Comparison of ENCODE assay signal across 8 mouse cellular contexts in the genomic region with DNA sequence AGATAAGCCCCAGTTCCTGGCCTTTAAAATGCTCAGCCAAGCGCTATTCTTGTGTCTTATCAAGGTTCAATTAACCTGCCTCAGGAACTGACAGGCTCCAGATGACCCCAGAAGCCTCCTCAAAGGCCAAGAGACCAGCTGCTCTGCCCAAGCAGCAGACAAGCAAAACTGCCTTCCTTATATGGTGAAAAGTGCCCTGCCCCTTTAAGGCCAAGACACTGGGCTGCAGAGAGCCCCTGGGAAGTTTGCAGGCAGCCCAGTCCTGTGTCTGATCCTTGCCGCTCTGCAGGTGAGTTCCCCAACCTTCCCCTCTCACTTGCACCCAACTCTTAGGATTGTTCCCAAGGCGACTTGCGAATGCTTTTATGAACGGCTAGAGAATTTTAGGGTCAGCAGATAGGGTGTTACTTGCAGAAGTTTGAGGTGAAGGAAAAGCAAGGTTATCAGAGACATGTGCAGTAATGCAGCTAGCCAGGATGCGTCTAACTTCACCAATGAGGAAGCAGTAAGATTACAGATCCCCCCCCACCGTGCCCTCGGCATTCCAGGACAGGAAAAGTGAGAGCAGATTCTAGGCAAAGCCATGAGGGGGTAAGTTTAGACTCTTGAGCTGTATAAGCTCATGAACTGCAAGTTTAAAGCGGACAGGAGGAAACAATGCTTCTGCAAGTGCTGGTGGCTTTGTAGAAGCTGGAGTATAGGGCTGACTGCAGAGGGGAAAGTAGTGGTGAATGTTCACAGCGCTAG.
A peak's percentile ranks its signal among the peaks of the same experiment; 100 is the strongest.
DNase-seq lines count a peak whose midpoint lies in the region; ATAC-seq and TF ChIP-seq lines count a peak whose summit lies in the region.

No protein-coding gene starts in this region.

- no peak for TF ChIP-seq CTCF in Patski (IDR thresholded peaks at IDR 0.05)

- no peaks in the 10 kb centered on the region for H3K9me3 ChIP-seq in embryonic facial prominence, embryonic 15.5 days (replicated peaks)
- H3K9me3 ChIP-seq in hindbrain, embryonic 14.5 days (ENCODE audit: control insufficient read depth, low read length): no peaks in the 10 kb centered on the region
- no peaks in the 10 kb centered on the region for H3K9me3 ChIP-seq in liver, embryonic 15.5 days (replicated peaks)

- DNase-seq in Patski (ENCODE audit: low read depth, low spot score): peak; percentile 46
- peak; percentile 30 for DNase-seq in hindbrain, embryonic 14.5 days (ENCODE audit: low spot score)
- peak; percentile 88 for DNase-seq in yolk sac, embryonic 10.5 days (ENCODE audit: low spot score)
- DNase-seq in spleen, postnatal 4 days (ENCODE audit: low spot score in 2 of 2): no peak
- no peak for DNase-seq in right cerebral cortex, postnatal 10 days (ENCODE audit: low spot score in 2 of 2)
- no peak for DNase-seq in left cerebral cortex, postnatal 36 days (ENCODE audit: low spot score in 2 of 2)

- H3K4me1 ChIP-seq in embryonic facial prominence, embryonic 15.5 days: 0 out of 2 replicates have a peak, but pooled peaks cover 7% of the 10 kb centered on the region
- H3K4me1 ChIP-seq in hindbrain, embryonic 14.5 days (replicated peaks; ENCODE audit: control insufficient read depth, insufficient read depth, low read length): no peaks in the 10 kb centered on the region
- H3K4me1 ChIP-seq in liver, embryonic 15.5 days (replicated peaks): no peaks in the 10 kb centered on the region

- H3K4me3 ChIP-seq in embryonic facial prominence, embryonic 15.5 days (replicated peaks): no peak overlapping the region
- no peak overlapping the region for H3K4me3 ChIP-seq in hindbrain, embryonic 14.5 days (replicated peaks; ENCODE audit: low read length)
- no peak overlapping the region for H3K4me3 ChIP-seq in liver, embryonic 15.5 days (replicated peaks)

- no peaks in the 10 kb centered on the region for H3K27me3 ChIP-seq in Patski
- H3K27me3 ChIP-seq in embryonic facial prominence, embryonic 15.5 days: no peaks in the 10 kb centered on the region
- H3K27me3 ChIP-seq in hindbrain, embryonic 14.5 days (ENCODE audit: control insufficient read depth, insufficient read depth, low read length): no peaks in the 10 kb centered on the region
- H3K27me3 ChIP-seq in liver, embryonic 15.5 days: no peaks in the 10 kb centered on the region; the same call in 1 of the 2 replicates

- in situ Hi-C loops in Patski (cut with MboI; ENCODE audit: low pct_unique_long_range_greater_than_20kb): loop anchor here (5.0 to 10.0 kb wide), 2 partner anchors 247 to 406 kb away; partner anchors contain the start of gene Schip1

- POLR2A ChIA-PET in Patski (lab: Charles Lee): interaction anchor here (0.7 to 4.3 kb wide), 10 partner anchors 9 to 410 kb away, joined by 3 to 46 read pairs (median 4); no protein-coding TSS in a partner anchor

- no peak overlapping the region for H3K27ac ChIP-seq in embryonic facial prominence, embryonic 15.5 days (replicated peaks)
- H3K27ac ChIP-seq in hindbrain, embryonic 14.5 days: no peak overlapping the region
- no peak overlapping the region for H3K27ac ChIP-seq in liver, embryonic 15.5 days (replicated peaks)

- no peak overlapping the region for H3K9ac ChIP-seq in embryonic facial prominence, embryonic 15.5 days
- no peak overlapping the region for H3K9ac ChIP-seq in hindbrain, embryonic 14.5 days
- H3K9ac ChIP-seq in liver, embryonic 15.5 days: no peak overlapping the region

- intact Hi-C loops in left cerebral cortex, postnatal 36 days (cut with DNase I): no loop called here

- whole genome bisulfite sequencing in embryonic facial prominence, embryonic 15.5 days: 7% methylated on average over 10 of the region's 10 CpGs
- WGBS in hindbrain, embryonic 14.5 days: 3% methylated on average over 10 of the region's 10 CpGs
- 9% methylated on average over 10 of the region's 10 CpGs for WGBS in liver, embryonic 15.5 days (ENCODE audit: insufficient replicate concordance)

- no peaks in the 10 kb centered on the region for H3K36me3 ChIP-seq in embryonic facial prominence, embryonic 15.5 days
- H3K36me3 ChIP-seq in hindbrain, embryonic 14.5 days (replicated peaks; ENCODE audit: control insufficient read depth, insufficient read depth): no peaks in the 10 kb centered on the region
- H3K36me3 ChIP-seq in liver, embryonic 15.5 days (replicated peaks): no peaks in the 10 kb centered on the region

- CTCF ChIA-PET in Patski (lab: Charles Lee): interaction anchor here (1.3 to 7.1 kb wide), 8 partner anchors 19 to 422 kb away, joined by 3 to 92 read pairs (median 6); no protein-coding TSS in a partner anchor

- peak overlapping the region; percentile 25 for H3K4me2 ChIP-seq in embryonic facial prominence, embryonic 15.5 days (replicated peaks)
- H3K4me2 ChIP-seq in hindbrain, embryonic 14.5 days (replicated peaks): peak overlapping the region; percentile 16
- H3K4me2 ChIP-seq in liver, embryonic 15.5 days: 0 out of 2 replicates have a peak overlapping the region, but pooled peaks have one; percentile 3

- ATAC-seq in Patski: peak; percentile 83
- ATAC-seq in embryonic facial prominence, embryonic 15.5 days (ENCODE audit: insufficient number of reproducible peaks, low FRiP score, low TSS enrichment, low read depth): no peak
- ATAC-seq in hindbrain, embryonic 14.5 days (ENCODE audit: low FRiP score): no peak
- no peak for ATAC-seq in liver, embryonic 15.5 days (ENCODE audit: insufficient read depth)

Comparison
In these comparisons a context has a peak if more than half of its experiments do, and no peak if none do; other contexts are left out.
1. DNase-seq: peak in Patski (single experiment), hindbrain, embryonic 14.5 days (single experiment) and yolk sac, embryonic 10.5 days (single experiment); none in spleen, postnatal 4 days (0 of 2), right cerebral cortex, postnatal 10 days (0 of 2) and left cerebral cortex, postnatal 36 days (0 of 2).
2. Peak in every context shown above with its lines, with median percentiles within 50 percentile points of each other: H3K4me2 ChIP-seq.